Mouse (Mus musculus) brain, embryonic 14.5 days (tissue): ENCODE measurements around the gene Dtx3.

ENCODE experiments used
- CTCF ChIP-seq: fragments of 200-500 bp; IDR thresholded peaks from 2 replicates; pipeline ENCODE4 v1.5.1; 2012; ENCODE audit warnings: inconsistent platforms, mild to moderate bottlenecking, moderate library complexity, borderline replicate concordance; ENCODE audit not compliant: insufficient read depth, insufficient read length; ENCODE audit errors: extremely low read depth
- POLR2A ChIP-seq: fragments of 200-500 bp; IDR thresholded peaks from 2 replicates; pipeline ENCODE4 v1.6.1; 2012; ENCODE audit warnings: mild to moderate bottlenecking, inconsistent platforms, borderline replicate concordance; ENCODE audit not compliant: poor library complexity, insufficient read depth, insufficient read length, severe bottlenecking; ENCODE audit errors: extremely low read depth

GRCm38 (mm10) chr10:127199474-127199873, 3.9 kb upstream of the Dtx3 start:
- no peak for TF ChIP-seq CTCF
- no peak for TF ChIP-seq POLR2A
